17 mouse cellular contexts compared by ENCODE assay signal in the genomic region with DNA sequence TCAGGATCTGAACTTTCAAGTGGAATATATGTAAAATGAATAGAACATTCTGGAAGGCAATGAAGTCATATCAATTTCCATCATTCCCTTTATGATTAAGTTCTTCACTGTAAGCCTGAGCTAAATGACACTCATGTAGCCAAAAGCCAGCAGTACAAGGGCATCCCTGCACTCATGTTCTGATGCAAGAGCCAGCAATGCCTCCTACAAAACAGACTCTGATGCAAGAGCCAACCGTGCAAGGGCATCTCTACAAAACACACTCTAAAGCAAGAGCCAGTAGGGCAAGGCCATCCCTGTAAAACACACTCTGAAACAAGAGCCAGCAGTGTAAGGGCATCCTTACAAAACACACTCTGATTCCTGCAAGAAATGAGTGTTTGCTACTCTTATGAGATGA.
A peak's percentile ranks its signal among the peaks of the same experiment; 100 is the strongest.
DNase-seq lines count a peak whose midpoint lies in the region; TF ChIP-seq lines count a peak whose summit lies in the region.
"Had no signal": no experiment of that assay in that cellular context is flagged by ENCODE, and none has a peak within 500 bp of the region (broad histone marks: within the 10 kb centered on the region; RNA-seq: fewer than 3 reads in every experiment).

No protein-coding gene starts in this region.

- no peak overlapping the region for H3K27ac ChIP-seq in liver, adult 2 months (replicated peaks; ENCODE audit: insufficient read depth, low read depth, low read length)
- H3K27ac ChIP-seq in hindbrain, embryonic 10.5 days, result no peak overlapping the region
- H3K27ac ChIP-seq: embryonic facial prominence, embryonic 10.5 days; forebrain, embryonic 13.5 days; heart, adult 2 months; heart, embryonic 15.5 days had no signal

- H3K9ac ChIP-seq in liver, adult 2 months (ENCODE audit: low read depth, low read length), result no peak overlapping the region
- H3K9ac ChIP-seq: forebrain, embryonic 13.5 days; forebrain, postnatal 0 days; heart, embryonic 15.5 days had no signal

- no peak for TF ChIP-seq CTCF in liver, adult 2 months (IDR thresholded peaks at IDR 0.05; ENCODE audit: low read depth, low read length)

- no peaks in the 10 kb centered on the region for H3K9me3 ChIP-seq in hindbrain, embryonic 10.5 days
- H3K9me3 ChIP-seq: embryonic facial prominence, embryonic 10.5 days; forebrain, embryonic 13.5 days; heart, embryonic 15.5 days had no signal

- H3K4me3 ChIP-seq in liver, adult 2 months (ENCODE audit: insufficient read depth, low read depth, low read length), result no peak overlapping the region
- H3K4me3 ChIP-seq in hindbrain, embryonic 10.5 days, result no peak overlapping the region
- H3K4me3 ChIP-seq: embryonic facial prominence, embryonic 10.5 days; forebrain, embryonic 13.5 days; heart, adult 2 months; heart, embryonic 15.5 days had no signal

- H3K79me2 ChIP-seq in liver, adult 2 months (ENCODE audit: control insufficient read depth, insufficient read depth, low read length), result no peaks in the 10 kb centered on the region

- TF ChIP-seq POLR2A in liver, adult 2 months (IDR thresholded peaks at IDR 0.05; ENCODE audit: extremely low read depth, insufficient read depth, low read length), result no peak

- no peaks in the 10 kb centered on the region for H3K27me3 ChIP-seq in liver, adult 2 months (ENCODE audit: control insufficient read depth, insufficient read depth, low read length)
- H3K27me3 ChIP-seq in hindbrain, embryonic 10.5 days (ENCODE audit: insufficient read depth, poor library complexity, severe bottlenecking), result no peaks in the 10 kb centered on the region
- H3K27me3 ChIP-seq: forebrain, embryonic 13.5 days; heart, embryonic 15.5 days; Patski had no signal

- no peaks in the 10 kb centered on the region for H3K4me1 ChIP-seq in liver, adult 2 months (ENCODE audit: control insufficient read depth, insufficient read depth, low read length)
- no peaks in the 10 kb centered on the region for H3K4me1 ChIP-seq in hindbrain, embryonic 10.5 days (replicated peaks)
- H3K4me1 ChIP-seq: embryonic facial prominence, embryonic 10.5 days; forebrain, embryonic 13.5 days; heart, embryonic 15.5 days had no signal

- WGBS in liver, adult 2 months, result 36% methylated on average over 1 of the region's 1 CpGs
- 82% methylated on average over 1 of the region's 1 CpGs for WGBS in hindbrain, embryonic 10.5 days

- H3K36me3 ChIP-seq in liver, adult 2 months (ENCODE audit: control insufficient read depth, insufficient read depth, low read length), result no peaks in the 10 kb centered on the region
- no peaks in the 10 kb centered on the region for H3K36me3 ChIP-seq in hindbrain, embryonic 10.5 days
- H3K36me3 ChIP-seq: embryonic facial prominence, embryonic 10.5 days; heart, embryonic 15.5 days had no signal

- DNase-seq in liver, adult 2 months (ENCODE audit: extremely low read depth, low read depth, low spot score), result peak; percentile 59
- no peak for DNase-seq in liver
- peak; percentile 46 for DNase-seq in MN1 (ENCODE audit: low spot score)
- DNase-seq in adrenal gland, postnatal 14 days, result peak; percentile 55
- no peak for DNase-seq in hindbrain, embryonic 10.5 days (ENCODE audit: low spot score)
- no peak for DNase-seq in lung, postnatal 10 days
- DNase-seq in lung, postnatal 14 days, result no peak
- DNase-seq: cerebellum, adult 18-20 months; cerebellum, adult 9-11 months; forebrain, postnatal 0 days; gastrocnemius, postnatal 14 days; heart, adult 2 months; heart, postnatal 14 days had no signal

Comparison
In these comparisons a context has a peak if more than half of its experiments do, and no peak if none do; other contexts are left out.
1. DNase-seq: peak in liver, adult 2 months (single experiment), MN1 (single experiment) and adrenal gland, postnatal 14 days (single experiment); none in liver (single experiment), hindbrain, embryonic 10.5 days (single experiment), lung, postnatal 10 days (single experiment) and lung, postnatal 14 days (single experiment).